Mouse (Mus musculus) liver, embryonic 14.5 days (tissue): Measurements from ENCODE around the gene Sept1.

Experiments
- CTCF ChIP-seq: IDR thresholded peaks from 2 replicates; pipeline ENCODE4 v1.5.1; 2016; ENCODE audit warnings: antibody characterized with exemption, low read depth, control low read depth
- EP300 ChIP-seq: IDR thresholded peaks from 2 replicates; pipeline ENCODE4 v1.6.1; 2016; ENCODE audit warnings: antibody characterized with exemption, low read depth

GRCm38 (mm10) chr7:127223106-127223505 lies 9.8 kb downstream of the Sept1 start:
- TF ChIP-seq CTCF, result no peak
- TF ChIP-seq EP300, result no peak
